ENCODE assay signal across 13 mouse cellular contexts in genomic region chr6:18314365-18314943, GRCm38 (mm10).
"Had no signal": no experiment of that assay in that cellular context is flagged by ENCODE, and none has a peak within 500 bp of the region (broad histone marks: within the 10 kb centered on the region; RNA-seq: fewer than 3 reads in every experiment).

No protein-coding gene starts in this region.

- ATAC-seq: hindbrain, postnatal 0 days; midbrain, embryonic 16.5 days had no signal

- H3K27ac ChIP-seq: hindbrain, postnatal 0 days; layer of hippocampus, adult 2 months; limb, embryonic 13.5 days; liver, embryonic 14.5 days; midbrain, embryonic 12.5 days; neural tube, embryonic 13.5 days; stomach, embryonic 15.5 days had no signal

- H3K4me3 ChIP-seq: layer of hippocampus, adult 2 months; limb, embryonic 13.5 days; midbrain, embryonic 12.5 days; neural tube, embryonic 13.5 days; stomach, embryonic 15.5 days had no signal

- DNase-seq: left cerebral cortex, postnatal 4 days; lung, adult 18-20 months; retina, postnatal 1 day; right cerebral cortex, postnatal 4 days; thymus, postnatal 36 days had no signal

- H3K4me1 ChIP-seq: limb, embryonic 13.5 days; midbrain, embryonic 12.5 days; neural tube, embryonic 13.5 days; stomach, embryonic 15.5 days had no signal

- H3K9me3 ChIP-seq: limb, embryonic 13.5 days; midbrain, embryonic 12.5 days; neural tube, embryonic 13.5 days; stomach, embryonic 15.5 days had no signal

- H3K4me2 ChIP-seq: limb, embryonic 13.5 days; midbrain, embryonic 12.5 days; neural tube, embryonic 13.5 days; stomach, embryonic 15.5 days had no signal

- H3K9ac ChIP-seq: limb, embryonic 13.5 days; liver, embryonic 14.5 days; midbrain, embryonic 12.5 days; neural tube, embryonic 13.5 days; stomach, embryonic 15.5 days had no signal

- H3K27me3 ChIP-seq: limb, embryonic 13.5 days; midbrain, embryonic 12.5 days; neural tube, embryonic 13.5 days; stomach, embryonic 15.5 days had no signal

- H3K36me3 ChIP-seq: limb, embryonic 13.5 days; midbrain, embryonic 12.5 days; neural tube, embryonic 13.5 days; stomach, embryonic 15.5 days had no signal
